Mouse (Mus musculus) heart, adult 2 months (tissue): ENCODE measurements around the gene Samd10.

ENCODE experiments used
- CTCF ChIP-seq: fragments of 200-600 bp; IDR thresholded peaks from 2 replicates; pipeline ENCODE4 v1.8.1; 2022; ENCODE audit warnings: antibody characterized with exemption, mild to moderate bottlenecking, moderate library complexity
- EP300 ChIP-seq: fragments of 200-500 bp; IDR thresholded peaks from 2 replicates; pipeline ENCODE4 v1.6.1; 2011; ENCODE audit warnings: low read depth, low read length, control low read depth; ENCODE audit not compliant: insufficient read depth
- POLR2A ChIP-seq: fragments of 200-500 bp; IDR thresholded peaks from 2 replicates; pipeline ENCODE4 v1.6.1; 2011; ENCODE audit warnings: mild to moderate bottlenecking, low read depth, low read length, control low read depth; ENCODE audit not compliant: insufficient read depth

DNA sequence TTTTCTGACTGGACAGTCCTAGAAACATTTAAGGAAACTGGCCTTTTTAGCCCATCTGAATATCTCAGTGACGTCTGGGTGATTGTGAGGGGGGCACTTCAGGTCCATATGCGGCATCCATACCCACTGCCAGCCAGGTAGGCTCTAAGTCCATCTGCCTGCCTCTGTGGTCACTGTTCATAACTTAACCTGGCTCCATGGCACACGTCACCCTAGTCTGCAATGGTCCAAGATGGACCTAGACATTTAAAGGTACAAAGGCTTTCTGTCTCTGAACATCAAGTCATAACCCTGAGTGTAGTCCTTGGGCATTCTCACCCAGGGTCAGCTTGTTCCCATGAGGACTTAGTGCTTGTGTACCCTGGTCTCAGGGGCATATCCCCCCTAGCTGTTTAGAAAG lies 31.7 kb downstream of the Samd10 start:
- TF ChIP-seq POLR2A (no peak), CTCF (no peak), EP300 (no peak)
